Mouse (Mus musculus): ENCODE data around the gene Setd5. TPM values are rescaled to one million over a fixed set of nuclear protein-coding genes. Genes with fewer than 3 reads are reported as not detected.

The Setd5 gene
- polyA plus RNA-seq (2014; fragmentation: Nextera tagmentation; extraction: Ambion mirVana) = 53.3 and 58.7 TPM in 2 replicates

GRCm38 (mm10) chr6:113076686-113077516 lies at the start of gene Setd5:
Gene Setd5, plus strand, starts transcription at chr6:113077365.
- Histone ChIP-seq H3K27ac (peak within 1 kb of the TSS; percentile 99), H3K9ac (peak within 1 kb of the TSS; percentile 97), H3K27me3 (ENCODE audit: control insufficient read depth, insufficient read depth, low read length) (no peaks in the 10 kb centered on the region), H3K4me1 (replicated peaks; ENCODE audit: control insufficient read depth, insufficient read depth, low read length) (peaks cover 45% of the 10 kb centered on the region), H3K4me2 (replicated peaks) (peak within 1 kb of the TSS; percentile 82), H3K9me3 (ENCODE audit: control insufficient read depth, low read length) (no peaks in the 10 kb centered on the region), H3K36me3 (replicated peaks; ENCODE audit: control insufficient read depth, insufficient read depth) (no peaks in the 10 kb centered on the region), H3K4me3 (replicated peaks; ENCODE audit: low read length) (peak within 1 kb of the TSS; percentile 75)
- WGBS = under 1% methylated on average over 69 of the region's 91 CpGs
- ATAC-seq (ENCODE audit: low FRiP score) = peak; percentile 94
- DNase-seq (ENCODE audit: low spot score) = peak; percentile 96

GRCm38 (mm10) chr6:113027446-113027845 lies 49.7 kb upstream of the Setd5 start:
- no peak for DNase-seq (ENCODE audit: low spot score)

GRCm38 (mm10) chr6:113029006-113029405 lies 48.2 kb upstream of the Setd5 start:
- no peaks in the 10 kb centered on the region for H3K4me1 ChIP-seq (replicated peaks; ENCODE audit: control insufficient read depth, insufficient read depth, low read length)
- H3K27me3 ChIP-seq (ENCODE audit: control insufficient read depth, insufficient read depth, low read length) = no peaks in the 10 kb centered on the region
- ATAC-seq (ENCODE audit: low FRiP score) (no peak), DNase-seq (ENCODE audit: low spot score) (no peak)
- no peak overlapping the region for H3K4me3 ChIP-seq (replicated peaks; ENCODE audit: low read length)
- H3K4me2 ChIP-seq (replicated peaks) = no peak overlapping the region
- H3K9me3 ChIP-seq (ENCODE audit: control insufficient read depth, low read length) = no peaks in the 10 kb centered on the region
- H3K9ac ChIP-seq = no peak overlapping the region
- no peak overlapping the region for H3K27ac ChIP-seq
- H3K36me3 ChIP-seq (replicated peaks; ENCODE audit: control insufficient read depth, insufficient read depth) = no peaks in the 10 kb centered on the region
- WGBS = 79% methylated on average over 3 of the region's 3 CpGs

More at GRCm38 (mm10) chr6:113027446-113027845, 49.7 kb upstream of the Setd5 start:
- Histone ChIP-seq H3K4me3 (replicated peaks; ENCODE audit: low read length) (no peak overlapping the region), H3K27ac (no peak overlapping the region), H3K9ac (no peak overlapping the region), H3K36me3 (replicated peaks; ENCODE audit: control insufficient read depth, insufficient read depth) (no peaks in the 10 kb centered on the region), H3K4me2 (replicated peaks) (no peak overlapping the region), H3K9me3 (ENCODE audit: control insufficient read depth, low read length) (no peaks in the 10 kb centered on the region), H3K4me1 (replicated peaks; ENCODE audit: control insufficient read depth, insufficient read depth, low read length) (no peaks in the 10 kb centered on the region), H3K27me3 (ENCODE audit: control insufficient read depth, insufficient read depth, low read length) (no peaks in the 10 kb centered on the region)
- ATAC-seq (ENCODE audit: low FRiP score) = no peak
- 8% methylated on average over 2 of the region's 2 CpGs for WGBS

- H3K9me3 ChIP-seq (ENCODE audit: control insufficient read depth, low read length) = no peaks in the 10 kb centered on the region
- no peak overlapping the region for H3K27ac ChIP-seq
- H3K36me3 ChIP-seq (replicated peaks; ENCODE audit: control insufficient read depth, insufficient read depth) = no peaks in the 10 kb centered on the region
- WGBS = 79% methylated on average over 3 of the region's 3 CpGs
- H3K4me1 ChIP-seq (replicated peaks; ENCODE audit: control insufficient read depth, insufficient read depth, low read length) = no peaks in the 10 kb centered on the region
- no peak overlapping the region for H3K4me2 ChIP-seq (replicated peaks)
- no peaks in the 10 kb centered on the region for H3K27me3 ChIP-seq (ENCODE audit: control insufficient read depth, insufficient read depth, low read length)
- ATAC-seq (ENCODE audit: low FRiP score) (no peak), DNase-seq (ENCODE audit: low spot score) (no peak)
- no peak overlapping the region for H3K9ac ChIP-seq
- no peak overlapping the region for H3K4me3 ChIP-seq (replicated peaks; ENCODE audit: low read length)
Observed at GRCm38 (mm10) chr6:113030553-113030952, 46.6 kb upstream of the Setd5 start.

- DNase-seq (ENCODE audit: low spot score) (no peak), ATAC-seq (ENCODE audit: low FRiP score) (no peak)
- no peaks in the 10 kb centered on the region for H3K4me1 ChIP-seq (replicated peaks; ENCODE audit: control insufficient read depth, insufficient read depth, low read length)
- no peaks in the 10 kb centered on the region for H3K27me3 ChIP-seq (ENCODE audit: control insufficient read depth, insufficient read depth, low read length)
- H3K9me3 ChIP-seq (ENCODE audit: control insufficient read depth, low read length) = no peaks in the 10 kb centered on the region
- 76% methylated on average over 10 of the region's 10 CpGs for WGBS
- H3K36me3 ChIP-seq (replicated peaks; ENCODE audit: control insufficient read depth, insufficient read depth) = no peaks in the 10 kb centered on the region
- H3K4me2 ChIP-seq (replicated peaks) = no peak overlapping the region
- H3K27ac ChIP-seq = no peak overlapping the region
- no peak overlapping the region for H3K9ac ChIP-seq
- no peak overlapping the region for H3K4me3 ChIP-seq (replicated peaks; ENCODE audit: low read length)
Observed at GRCm38 (mm10) chr6:113030970-113031660, 46.0 kb upstream of the Setd5 start.

- Histone ChIP-seq H3K4me3 (replicated peaks; ENCODE audit: low read length) (no peak overlapping the region), H3K4me2 (replicated peaks) (no peak overlapping the region), H3K4me1 (replicated peaks; ENCODE audit: control insufficient read depth, insufficient read depth, low read length) (no peaks in the 10 kb centered on the region), H3K27ac (no peak overlapping the region), H3K27me3 (ENCODE audit: control insufficient read depth, insufficient read depth, low read length) (no peaks in the 10 kb centered on the region), H3K9me3 (ENCODE audit: control insufficient read depth, low read length) (no peaks in the 10 kb centered on the region), H3K36me3 (replicated peaks; ENCODE audit: control insufficient read depth, insufficient read depth) (no peaks in the 10 kb centered on the region), H3K9ac (no peak overlapping the region)
- ATAC-seq (ENCODE audit: low FRiP score) (no peak), DNase-seq (ENCODE audit: low spot score) (no peak)
- 68% methylated on average over 3 of the region's 3 CpGs for WGBS
Observed at GRCm38 (mm10) chr6:113032121-113032520, 45.0 kb upstream of the Setd5 start.

- DNase-seq (ENCODE audit: low spot score) = no peak
- Histone ChIP-seq H3K4me3 (replicated peaks; ENCODE audit: low read length) (no peak overlapping the region), H3K4me1 (replicated peaks; ENCODE audit: control insufficient read depth, insufficient read depth, low read length) (0 out of 2 replicates have a peak, but pooled peaks cover 3% of the 10 kb centered on the region), H3K36me3 (replicated peaks; ENCODE audit: control insufficient read depth, insufficient read depth) (no peaks in the 10 kb centered on the region), H3K9ac (no peak overlapping the region), H3K27me3 (ENCODE audit: control insufficient read depth, insufficient read depth, low read length) (no peaks in the 10 kb centered on the region), H3K4me2 (replicated peaks) (no peak overlapping the region), H3K9me3 (ENCODE audit: control insufficient read depth, low read length) (no peaks in the 10 kb centered on the region), H3K27ac (no peak overlapping the region)
- ATAC-seq (ENCODE audit: low FRiP score) = no peak
- WGBS = 96% methylated on average over 2 of the region's 2 CpGs
Observed at GRCm38 (mm10) chr6:113033185-113033584, 44.0 kb upstream of the Setd5 start.

GRCm38 (mm10) chr6:113034466-113034865 lies 42.7 kb upstream of the Setd5 start:
- H3K4me2 ChIP-seq (replicated peaks) = no peak overlapping the region
- 91% methylated on average over 6 of the region's 6 CpGs for WGBS
- ATAC-seq (ENCODE audit: low FRiP score) (no peak), DNase-seq (ENCODE audit: low spot score) (no peak)
- no peaks in the 10 kb centered on the region for H3K36me3 ChIP-seq (replicated peaks; ENCODE audit: control insufficient read depth, insufficient read depth)
- H3K27me3 ChIP-seq (ENCODE audit: control insufficient read depth, insufficient read depth, low read length) = no peaks in the 10 kb centered on the region
- H3K9me3 ChIP-seq (ENCODE audit: control insufficient read depth, low read length) = no peaks in the 10 kb centered on the region
- H3K4me3 ChIP-seq (replicated peaks; ENCODE audit: low read length) = no peak overlapping the region
- H3K9ac ChIP-seq = no peak overlapping the region
- H3K27ac ChIP-seq = no peak overlapping the region
- H3K4me1 ChIP-seq (replicated peaks; ENCODE audit: control insufficient read depth, insufficient read depth, low read length) = 0 out of 2 replicates have a peak, but pooled peaks cover 3% of the 10 kb centered on the region

- Histone ChIP-seq H3K4me2 (replicated peaks) (no peak overlapping the region), H3K9ac (no peak overlapping the region), H3K27me3 (ENCODE audit: control insufficient read depth, insufficient read depth, low read length) (no peaks in the 10 kb centered on the region), H3K4me3 (replicated peaks; ENCODE audit: low read length) (no peak overlapping the region), H3K9me3 (ENCODE audit: control insufficient read depth, low read length) (no peaks in the 10 kb centered on the region), H3K36me3 (replicated peaks; ENCODE audit: control insufficient read depth, insufficient read depth) (no peaks in the 10 kb centered on the region), H3K27ac (no peak overlapping the region), H3K4me1 (replicated peaks; ENCODE audit: control insufficient read depth, insufficient read depth, low read length) (0 out of 2 replicates have a peak, but pooled peaks cover 3% of the 10 kb centered on the region)
- 74% methylated on average over 4 of the region's 4 CpGs for WGBS
- no peak for DNase-seq (ENCODE audit: low spot score)
- no peak for ATAC-seq (ENCODE audit: low FRiP score)
Observed at GRCm38 (mm10) chr6:113036463-113037175, 40.5 kb upstream of the Setd5 start.
